Mouse (Mus musculus): Measurements from ENCODE around the gene Tbx4. TPM values are rescaled to one million over a fixed set of nuclear protein-coding genes. Genes with fewer than 3 reads are reported as not detected.

Gene Tbx4
- polyA plus RNA-seq, 1 experiment from 2014 or later, result 0.21 TPM

DNA sequence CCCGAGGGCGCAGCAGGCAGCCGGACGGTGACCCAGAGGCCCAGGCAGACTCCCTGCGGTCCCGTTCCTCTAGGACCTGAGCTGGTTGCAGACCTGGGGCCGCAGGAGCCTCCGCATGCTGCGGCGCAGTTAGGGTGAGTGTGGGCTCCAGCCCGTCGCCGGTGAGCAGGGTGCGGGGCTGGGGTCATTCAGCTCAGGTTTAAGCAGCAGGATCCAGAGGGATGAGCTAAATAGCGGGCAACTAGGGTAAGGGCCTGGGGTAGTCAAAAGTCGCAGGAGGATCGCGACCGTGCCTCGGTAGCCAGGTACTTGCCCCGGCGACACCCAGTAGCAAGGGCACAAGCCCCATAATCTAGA is 185 bp downstream of the Tbx4 start:
- 4% methylated on average over 22 of the region's 22 CpGs for WGBS
- Histone ChIP-seq H3K27ac (replicated peaks; ENCODE audit: low read depth, low read length) (no peak overlapping the region), H3K27me3 (ENCODE audit: control insufficient read depth, insufficient read depth, low read length) (peaks cover 77% of the 10 kb centered on the region), H3K9me3 (ENCODE audit: control insufficient read depth, low read length) (no peaks in the 10 kb centered on the region), H3K4me1 (ENCODE audit: control insufficient read depth, insufficient read depth, low read length) (no peaks in the 10 kb centered on the region), H3K36me3 (ENCODE audit: control insufficient read depth, insufficient read depth, low read length) (no peaks in the 10 kb centered on the region), H3K4me3 (replicated peaks; ENCODE audit: low read depth, low read length) (no peak overlapping the region), H3K9ac (replicated peaks; ENCODE audit: low read length) (no peak overlapping the region), H3K4me2 (ENCODE audit: low read length) (no peak overlapping the region)
- ATAC-seq (ENCODE audit: low FRiP score, low TSS enrichment) (no peak), DNase-seq (no peak)

DNA sequence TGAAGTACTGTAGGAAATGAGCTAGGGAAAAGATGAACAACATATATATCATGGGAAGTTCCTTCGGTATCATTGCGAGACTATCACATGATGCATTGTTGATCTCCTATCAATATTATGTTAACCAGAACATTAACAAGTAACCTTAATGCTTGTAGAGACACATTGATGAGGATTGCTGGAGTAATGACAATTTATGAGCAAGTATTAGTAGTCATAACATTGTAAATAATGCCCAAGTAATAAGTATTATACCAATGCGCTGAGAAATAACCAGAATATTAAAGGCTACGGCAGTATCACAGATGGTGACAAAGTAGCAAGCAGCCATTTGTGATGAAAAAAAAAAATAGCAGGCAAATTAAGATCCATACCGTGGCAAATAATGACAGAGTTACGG is 1.1 kb downstream of the Tbx4 start:
- no peaks in the 10 kb centered on the region for H3K36me3 ChIP-seq (ENCODE audit: control insufficient read depth, insufficient read depth, low read length)
- no peak overlapping the region for H3K4me2 ChIP-seq (ENCODE audit: low read length)
- H3K27ac ChIP-seq (replicated peaks; ENCODE audit: low read depth, low read length), result no peak overlapping the region
- no peaks in the 10 kb centered on the region for H3K4me1 ChIP-seq (ENCODE audit: control insufficient read depth, insufficient read depth, low read length)
- no peak overlapping the region for H3K4me3 ChIP-seq (replicated peaks; ENCODE audit: low read depth, low read length)
- H3K9me3 ChIP-seq (ENCODE audit: control insufficient read depth, low read length), result no peaks in the 10 kb centered on the region
- WGBS, result 19% methylated on average over 6 of the region's 6 CpGs
- no peak overlapping the region for H3K9ac ChIP-seq (replicated peaks; ENCODE audit: low read length)
- peaks cover 86% of the 10 kb centered on the region for H3K27me3 ChIP-seq (ENCODE audit: control insufficient read depth, insufficient read depth, low read length)
- DNase-seq (no peak), ATAC-seq (ENCODE audit: low FRiP score, low TSS enrichment) (no peak)

DNA sequence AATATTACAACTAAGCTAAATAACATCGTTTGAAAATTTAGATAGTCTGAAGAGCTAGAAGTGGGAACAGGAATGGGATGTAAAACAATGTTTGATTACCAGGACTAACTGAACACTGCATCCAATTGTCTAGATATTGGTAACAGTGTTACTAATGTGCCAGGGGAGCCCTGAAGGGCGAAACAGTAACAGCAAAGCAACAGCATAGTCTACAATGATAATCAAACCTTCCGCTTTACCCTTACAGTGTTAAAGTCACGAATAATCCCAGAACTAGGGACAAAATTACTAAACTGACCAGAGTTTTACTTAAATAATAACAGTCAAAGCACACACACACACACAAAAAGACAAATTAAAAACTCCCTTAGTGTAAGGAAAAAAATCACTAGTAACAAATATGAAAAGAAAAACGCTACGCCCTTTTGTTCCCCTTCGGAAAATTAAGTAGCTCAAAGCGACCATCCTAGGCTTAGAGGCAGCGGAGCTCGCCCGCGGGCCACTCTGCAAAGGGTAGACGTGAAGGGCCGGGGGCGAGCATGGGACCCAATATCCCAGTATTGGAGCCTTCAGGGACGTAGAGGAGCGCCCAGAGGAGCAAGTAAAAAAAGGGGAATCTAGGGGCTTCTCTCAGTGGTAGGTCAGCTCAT is 1.7 kb downstream of the Tbx4 start:
- no peak for ATAC-seq (ENCODE audit: low FRiP score, low TSS enrichment)
- 2% methylated on average over 17 of the region's 17 CpGs for WGBS

GRCm38 (mm10) chr11:85888451-85888961 is 2.3 kb downstream of the Tbx4 start:
- no peak overlapping the region for H3K27ac ChIP-seq (replicated peaks; ENCODE audit: low read depth, low read length)
- no peak overlapping the region for H3K4me3 ChIP-seq (replicated peaks; ENCODE audit: low read depth, low read length)
- WGBS, result 2% methylated on average over 26 of the region's 26 CpGs

More for the DNA sequence above, 1.7 kb downstream of the Tbx4 start:
- Histone ChIP-seq H3K9me3 (ENCODE audit: control insufficient read depth, low read length) (no peaks in the 10 kb centered on the region), H3K4me3 (replicated peaks; ENCODE audit: low read depth, low read length) (no peak overlapping the region), H3K27ac (replicated peaks; ENCODE audit: low read depth, low read length) (no peak overlapping the region), H3K9ac (replicated peaks; ENCODE audit: low read length) (no peak overlapping the region), H3K36me3 (ENCODE audit: control insufficient read depth, insufficient read depth, low read length) (no peaks in the 10 kb centered on the region), H3K4me1 (ENCODE audit: control insufficient read depth, insufficient read depth, low read length) (no peaks in the 10 kb centered on the region), H3K27me3 (ENCODE audit: control insufficient read depth, insufficient read depth, low read length) (peaks cover 88% of the 10 kb centered on the region), H3K4me2 (ENCODE audit: low read length) (no peak overlapping the region)
- DNase-seq, result peak; percentile 54

GRCm38 (mm10) chr11:85889056-85889729 is 3.0 kb downstream of the Tbx4 start:
- 14% methylated on average over 8 of the region's 8 CpGs for WGBS
- Histone ChIP-seq H3K4me2 (ENCODE audit: low read length) (no peak overlapping the region), H3K27ac (replicated peaks; ENCODE audit: low read depth, low read length) (no peak overlapping the region), H3K4me3 (replicated peaks; ENCODE audit: low read depth, low read length) (no peak overlapping the region), H3K27me3 (ENCODE audit: control insufficient read depth, insufficient read depth, low read length) (peaks cover 87% of the 10 kb centered on the region), H3K9ac (replicated peaks; ENCODE audit: low read length) (no peak overlapping the region), H3K36me3 (ENCODE audit: control insufficient read depth, insufficient read depth, low read length) (no peaks in the 10 kb centered on the region), H3K4me1 (ENCODE audit: control insufficient read depth, insufficient read depth, low read length) (no peaks in the 10 kb centered on the region), H3K9me3 (ENCODE audit: control insufficient read depth, low read length) (no peaks in the 10 kb centered on the region)
- ATAC-seq (ENCODE audit: low FRiP score, low TSS enrichment) (no peak), DNase-seq (no peak)

More at GRCm38 (mm10) chr11:85888451-85888961, 2.3 kb downstream of the Tbx4 start:
- DNase-seq (peak; percentile 47), ATAC-seq (ENCODE audit: low FRiP score, low TSS enrichment) (no peak)
- Histone ChIP-seq H3K4me2 (ENCODE audit: low read length) (no peak overlapping the region), H3K27me3 (ENCODE audit: control insufficient read depth, insufficient read depth, low read length) (peaks cover 88% of the 10 kb centered on the region), H3K9ac (replicated peaks; ENCODE audit: low read length) (no peak overlapping the region), H3K9me3 (ENCODE audit: control insufficient read depth, low read length) (no peaks in the 10 kb centered on the region), H3K36me3 (ENCODE audit: control insufficient read depth, insufficient read depth, low read length) (no peaks in the 10 kb centered on the region), H3K4me1 (ENCODE audit: control insufficient read depth, insufficient read depth, low read length) (no peaks in the 10 kb centered on the region)

DNA sequence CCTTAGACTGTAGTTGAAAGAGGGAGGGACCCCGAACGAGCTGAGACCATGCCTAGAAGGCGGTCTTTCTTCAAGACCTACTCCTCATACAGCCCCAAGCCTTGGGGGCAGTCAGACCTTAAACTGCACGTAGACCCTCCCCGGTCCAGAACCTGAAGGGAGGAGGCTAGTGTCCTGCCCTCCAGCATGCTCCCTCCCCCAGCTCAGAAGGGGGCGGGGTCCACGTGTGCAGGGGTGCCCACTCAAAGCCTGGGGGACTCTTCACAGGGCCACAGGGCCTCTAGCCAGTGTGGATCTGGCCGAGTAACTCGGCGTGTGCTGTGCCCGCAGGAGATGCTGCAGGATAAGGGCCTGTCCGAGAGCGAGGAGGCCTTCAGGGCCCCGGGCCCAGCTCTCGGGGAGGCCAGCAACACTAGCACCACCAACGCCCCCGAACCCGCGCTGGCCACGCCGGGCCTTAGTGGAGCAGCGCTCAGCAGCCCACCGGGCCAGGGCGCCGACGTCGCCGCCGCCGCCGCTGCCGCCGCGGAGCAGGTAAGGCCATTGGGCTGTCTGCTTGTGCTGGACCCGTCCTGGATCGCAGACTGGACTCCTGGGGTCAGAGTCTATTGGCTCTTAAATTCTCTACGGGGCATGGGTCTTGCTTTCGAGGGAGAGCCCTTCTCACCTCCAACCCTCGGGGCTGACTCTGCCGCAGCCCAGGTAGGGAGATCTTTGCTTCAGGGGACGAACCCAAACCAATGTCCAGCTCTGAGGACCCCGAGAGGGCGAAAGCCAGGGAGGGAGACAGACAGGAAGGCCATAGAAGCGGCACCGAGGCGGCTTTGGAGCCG is 3.7 kb downstream of the Tbx4 start:
- Histone ChIP-seq H3K9ac (replicated peaks; ENCODE audit: low read length) (no peak overlapping the region), H3K4me1 (ENCODE audit: control insufficient read depth, insufficient read depth, low read length) (0 out of 2 replicates have a peak, but pooled peaks cover 2% of the 10 kb centered on the region), H3K27ac (replicated peaks; ENCODE audit: low read depth, low read length) (no peak overlapping the region), H3K36me3 (ENCODE audit: control insufficient read depth, insufficient read depth, low read length) (no peaks in the 10 kb centered on the region), H3K9me3 (ENCODE audit: control insufficient read depth, low read length) (no peaks in the 10 kb centered on the region), H3K4me2 (ENCODE audit: low read length) (no peak overlapping the region), H3K27me3 (ENCODE audit: control insufficient read depth, insufficient read depth, low read length) (peaks cover 80% of the 10 kb centered on the region), H3K4me3 (replicated peaks; ENCODE audit: low read depth, low read length) (no peak overlapping the region)
- under 1% methylated on average over 47 of the region's 47 CpGs for WGBS
- no peak for DNase-seq
- no peak for ATAC-seq (ENCODE audit: low FRiP score, low TSS enrichment)

GRCm38 (mm10) chr11:85890563-85890845 is 4.3 kb downstream of the Tbx4 start:
- WGBS, result 2% methylated on average over 13 of the region's 13 CpGs
- ATAC-seq (ENCODE audit: low FRiP score, low TSS enrichment) (no peak), DNase-seq (peak; percentile 62)
- H3K9ac ChIP-seq (replicated peaks; ENCODE audit: low read length), result no peak overlapping the region
- H3K27me3 ChIP-seq (ENCODE audit: control insufficient read depth, insufficient read depth, low read length), result peaks cover 78% of the 10 kb centered on the region
- no peak overlapping the region for H3K4me3 ChIP-seq (replicated peaks; ENCODE audit: low read depth, low read length)
- H3K36me3 ChIP-seq (ENCODE audit: control insufficient read depth, insufficient read depth, low read length), result no peaks in the 10 kb centered on the region
- no peaks in the 10 kb centered on the region for H3K9me3 ChIP-seq (ENCODE audit: control insufficient read depth, low read length)
- no peak overlapping the region for H3K27ac ChIP-seq (replicated peaks; ENCODE audit: low read depth, low read length)
- H3K4me1 ChIP-seq (ENCODE audit: control insufficient read depth, insufficient read depth, low read length), result 0 out of 2 replicates have a peak, but pooled peaks cover 4% of the 10 kb centered on the region
- H3K4me2 ChIP-seq (ENCODE audit: low read length), result no peak overlapping the region

- Histone ChIP-seq H3K27ac (replicated peaks; ENCODE audit: low read depth, low read length) (no peak overlapping the region), H3K4me2 (ENCODE audit: low read length) (no peak overlapping the region), H3K36me3 (ENCODE audit: control insufficient read depth, insufficient read depth, low read length) (no peaks in the 10 kb centered on the region), H3K4me1 (ENCODE audit: control insufficient read depth, insufficient read depth, low read length) (0 out of 2 replicates have a peak, but pooled peaks cover 4% of the 10 kb centered on the region), H3K9me3 (ENCODE audit: control insufficient read depth, low read length) (no peaks in the 10 kb centered on the region), H3K4me3 (replicated peaks; ENCODE audit: low read depth, low read length) (no peak overlapping the region), H3K27me3 (ENCODE audit: control insufficient read depth, insufficient read depth, low read length) (peaks cover 78% of the 10 kb centered on the region), H3K9ac (replicated peaks; ENCODE audit: low read length) (no peak overlapping the region)
- 2% methylated on average over 13 of the region's 13 CpGs for WGBS
- DNase-seq, result no peak
- no peak for ATAC-seq (ENCODE audit: low FRiP score, low TSS enrichment)
These were observed 4.9 kb downstream of the Tbx4 start for GRCm38 (mm10) chr11:85891010-85891691.

All from midbrain, embryonic 14.5 days (tissue).